Mouse (Mus musculus): ENCODE measurements around the gene Bcat2. TPM values are rescaled to one million over a fixed set of nuclear protein-coding genes. Genes with fewer than 3 reads are reported as not detected.
A peak's percentile ranks its signal among the peaks of the same experiment; 100 is the strongest.

Gene Bcat2
- polyA plus RNA-seq, 1 experiment = 26.3 TPM

DNA sequence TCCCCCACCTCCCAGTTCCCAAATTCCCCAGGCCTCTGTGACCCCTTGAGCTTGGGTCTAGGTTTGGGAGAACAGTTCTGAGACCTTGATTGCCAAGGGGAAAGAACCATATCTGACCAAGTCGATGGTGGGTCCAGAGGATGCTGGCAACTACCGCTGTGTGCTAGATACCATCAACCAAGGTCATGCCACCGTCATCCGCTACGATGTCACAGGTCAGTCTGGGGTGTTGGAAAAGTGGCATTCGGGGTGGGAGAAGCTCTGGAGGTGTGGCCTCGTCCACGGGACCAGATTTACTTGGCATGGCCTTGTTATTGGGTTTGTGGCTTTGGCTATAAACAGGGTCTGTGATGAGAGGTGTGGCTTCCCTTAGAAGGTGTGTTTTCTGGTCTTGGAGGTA lies 55.5 kb downstream of the Bcat2 start:
- Histone ChIP-seq H3K27ac (ENCODE audit: insufficient read depth, low read depth, low read length) (no peak overlapping the region), H3K4me1 (ENCODE audit: control insufficient read depth, insufficient read depth, insufficient read length, low read length) (no peaks in the 10 kb centered on the region; the same call in 1 of the 2 replicates), H3K36me3 (ENCODE audit: control insufficient read depth, insufficient read depth, low read length) (no peaks in the 10 kb centered on the region), H3K27me3 (ENCODE audit: control insufficient read depth, insufficient read depth, low read length) (peaks cover 21% of the 10 kb centered on the region), H3K4me3 (ENCODE audit: low read depth, low read length) (no peak overlapping the region)
- 84% methylated on average over 8 of the region's 8 CpGs for WGBS
- TF ChIP-seq POLR2A (IDR thresholded peaks at IDR 0.05; ENCODE audit: low read depth, low read length) = no peak
- no peak for TF ChIP-seq CTCF (IDR thresholded peaks at IDR 0.05; ENCODE audit: extremely low read depth, insufficient read length, insufficient replicate concordance, low read depth, low read length)

DNA sequence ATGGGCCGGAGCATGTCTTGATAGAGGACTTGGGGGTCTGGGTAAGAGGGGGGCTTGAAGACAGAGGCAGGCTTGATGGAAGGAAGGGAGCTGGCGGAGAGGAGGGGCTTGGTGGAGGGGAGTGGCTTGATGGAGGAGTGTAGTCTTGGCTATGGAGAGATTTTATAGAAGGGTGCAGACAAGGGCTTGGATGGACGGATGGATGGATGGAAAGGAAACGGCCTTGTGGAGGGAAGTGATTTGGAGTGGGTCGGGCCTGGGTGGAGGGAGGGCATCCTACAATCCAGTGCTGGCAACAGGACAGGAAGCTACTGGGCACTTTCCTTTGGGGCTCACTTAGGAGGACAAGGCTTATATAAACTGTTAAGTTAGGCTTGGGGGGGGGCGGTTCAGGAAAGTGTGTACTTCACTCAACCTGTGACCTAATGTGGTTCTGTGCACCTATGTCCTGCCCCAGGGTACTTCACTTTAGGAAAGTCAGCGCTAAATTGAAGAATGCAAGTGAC lies 56.7 kb downstream of the Bcat2 start:
- H3K4me1 ChIP-seq (ENCODE audit: control insufficient read depth, insufficient read depth, insufficient read length, low read length) = no peaks in the 10 kb centered on the region; the same call in 1 of the 2 replicates
- 89% methylated on average over 7 of the region's 7 CpGs for WGBS
- peaks cover 21% of the 10 kb centered on the region for H3K27me3 ChIP-seq (ENCODE audit: control insufficient read depth, insufficient read depth, low read length)
- no peaks in the 10 kb centered on the region for H3K36me3 ChIP-seq (ENCODE audit: control insufficient read depth, insufficient read depth, low read length)
- TF ChIP-seq CTCF (IDR thresholded peaks at IDR 0.05; ENCODE audit: extremely low read depth, insufficient read length, insufficient replicate concordance, low read depth, low read length) (no peak), POLR2A (IDR thresholded peaks at IDR 0.05; ENCODE audit: low read depth, low read length) (no peak)
- no peak overlapping the region for H3K4me3 ChIP-seq (ENCODE audit: low read depth, low read length)
- H3K27ac ChIP-seq (ENCODE audit: insufficient read depth, low read depth, low read length) = no peak overlapping the region

- Histone ChIP-seq H3K27ac (ENCODE audit: insufficient read depth, low read depth, low read length) (peak within 1 kb of the TSS; percentile 17), H3K27me3 (ENCODE audit: control insufficient read depth, insufficient read depth, low read length) (peaks cover 24% of the 10 kb centered on the region), H3K4me1 (ENCODE audit: control insufficient read depth, insufficient read depth, insufficient read length, low read length) (no peaks in the 10 kb centered on the region; the same call in 1 of the 2 replicates), H3K36me3 (ENCODE audit: control insufficient read depth, insufficient read depth, low read length) (no peaks in the 10 kb centered on the region), H3K4me3 (ENCODE audit: low read depth, low read length) (peak within 1 kb of the TSS; percentile 59)
- no peak for TF ChIP-seq CTCF (IDR thresholded peaks at IDR 0.05; ENCODE audit: extremely low read depth, insufficient read length, insufficient replicate concordance, low read depth, low read length)
- WGBS = 80% methylated on average over 9 of the region's 9 CpGs
Observed at GRCm38 (mm10) chr7:45627261-45627660, 57.3 kb downstream of the Bcat2 start, which contains the start of gene Rasip1. Rasip1 (plus strand) TSS chr7:45627488.

DNA sequence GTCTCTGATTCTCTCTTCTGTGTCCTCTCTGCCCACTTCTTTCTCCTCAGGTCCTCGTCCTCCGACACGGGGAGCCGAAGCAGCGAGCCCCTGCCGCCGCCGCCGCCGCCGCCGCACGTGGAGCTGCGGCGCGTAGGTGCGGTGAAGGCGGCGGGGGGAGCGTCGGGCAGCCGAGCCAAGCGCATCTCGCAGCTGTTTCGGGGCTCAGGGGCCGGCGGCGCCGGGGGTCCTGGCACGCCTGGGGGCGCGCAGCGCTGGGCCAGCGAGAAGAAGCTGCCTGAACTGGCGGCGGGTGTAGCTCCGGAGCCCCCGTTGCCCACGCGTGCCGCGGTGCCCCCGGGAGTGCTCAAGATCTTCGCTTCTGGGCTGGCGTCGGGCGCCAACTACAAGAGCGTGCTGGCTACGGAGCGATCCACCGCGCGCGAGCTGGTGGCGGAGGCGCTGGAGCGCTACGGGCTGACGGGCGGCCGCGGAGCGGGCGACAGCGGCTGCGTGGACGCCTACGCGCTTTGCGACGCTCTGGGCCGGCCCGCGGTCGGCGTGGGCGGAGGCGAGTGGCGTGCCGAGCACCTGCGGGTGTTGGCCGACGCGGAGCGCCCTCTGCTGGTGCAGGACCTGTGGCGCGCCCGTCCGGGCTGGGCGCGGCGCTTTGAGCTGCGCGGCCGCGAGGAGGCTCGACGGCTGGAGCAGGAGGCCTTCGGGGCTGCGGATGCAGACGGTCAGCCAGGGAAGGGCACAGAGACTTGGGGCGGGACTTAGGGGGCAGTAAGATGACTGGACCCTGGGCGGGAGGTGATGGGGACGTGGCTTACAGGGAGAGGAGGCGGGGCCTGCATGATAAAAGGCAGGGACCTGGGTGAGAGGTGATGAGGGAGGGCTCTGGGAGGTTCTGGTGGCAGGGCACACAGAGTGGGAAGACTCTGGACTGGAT lies 58.7 kb downstream of the Bcat2 start:
- H3K4me1 ChIP-seq (ENCODE audit: control insufficient read depth, insufficient read depth, insufficient read length, low read length) = no peaks in the 10 kb centered on the region; the same call in 1 of the 2 replicates
- peak overlapping the region; percentile 59 for H3K4me3 ChIP-seq (ENCODE audit: low read depth, low read length)
- peak overlapping the region; percentile 17; the same call in 1 of the 2 replicates for H3K27ac ChIP-seq (ENCODE audit: insufficient read depth, low read depth, low read length)
- WGBS = 2% methylated on average over 104 of the region's 105 CpGs
- no peak; the same call in 1 of the 2 replicates for TF ChIP-seq POLR2A (IDR thresholded peaks at IDR 0.05; ENCODE audit: low read depth, low read length)
- peak; percentile 87 for TF ChIP-seq CTCF (IDR thresholded peaks at IDR 0.05; ENCODE audit: extremely low read depth, insufficient read length, insufficient replicate concordance, low read depth, low read length)
- no peaks in the 10 kb centered on the region for H3K36me3 ChIP-seq (ENCODE audit: control insufficient read depth, insufficient read depth, low read length)
- peaks cover 35% of the 10 kb centered on the region for H3K27me3 ChIP-seq (ENCODE audit: control insufficient read depth, insufficient read depth, low read length)

- 81% methylated on average over 23 of the region's 23 CpGs for WGBS
- H3K4me1 ChIP-seq (ENCODE audit: control insufficient read depth, insufficient read depth, insufficient read length, low read length) = peaks cover 2% of the 10 kb centered on the region
- TF ChIP-seq CTCF (IDR thresholded peaks at IDR 0.05; ENCODE audit: extremely low read depth, insufficient read length, insufficient replicate concordance, low read depth, low read length) (no peak), POLR2A (IDR thresholded peaks at IDR 0.05; ENCODE audit: low read depth, low read length) (no peak)
- H3K4me3 ChIP-seq (ENCODE audit: low read depth, low read length) = no peak overlapping the region
- H3K27me3 ChIP-seq (ENCODE audit: control insufficient read depth, insufficient read depth, low read length) = peaks cover 35% of the 10 kb centered on the region
- no peak overlapping the region for H3K27ac ChIP-seq (ENCODE audit: insufficient read depth, low read depth, low read length)
- H3K36me3 ChIP-seq (ENCODE audit: control insufficient read depth, insufficient read depth, low read length) = no peaks in the 10 kb centered on the region
Observed at GRCm38 (mm10) chr7:45630064-45630907, 60.3 kb downstream of the Bcat2 start.

GRCm38 (mm10) chr7:45632499-45632898 lies 62.5 kb downstream of the Bcat2 start:
- Histone ChIP-seq H3K4me3 (ENCODE audit: low read depth, low read length) (no peak overlapping the region), H3K4me1 (ENCODE audit: control insufficient read depth, insufficient read depth, insufficient read length, low read length) (peaks cover 2% of the 10 kb centered on the region), H3K36me3 (ENCODE audit: control insufficient read depth, insufficient read depth, low read length) (no peaks in the 10 kb centered on the region), H3K27me3 (ENCODE audit: control insufficient read depth, insufficient read depth, low read length) (peaks cover 36% of the 10 kb centered on the region), H3K27ac (ENCODE audit: insufficient read depth, low read depth, low read length) (no peak overlapping the region)
- TF ChIP-seq CTCF (IDR thresholded peaks at IDR 0.05; ENCODE audit: extremely low read depth, insufficient read length, insufficient replicate concordance, low read depth, low read length) (no peak), POLR2A (IDR thresholded peaks at IDR 0.05; ENCODE audit: low read depth, low read length) (no peak)
- 33% methylated on average over 35 of the region's 35 CpGs for WGBS

Measured in small intestine, adult 2 months (tissue).